Mouse (Mus musculus) megakaryocyte-erythroid progenitor cell, adult 5-6 weeks (primary cell): ENCODE results near the gene Kmt2b. TPM values are rescaled to one million over a fixed set of nuclear protein-coding genes. Genes with fewer than 3 reads are reported as not detected.

Experiments
- total RNA-seq, 2 experiments: library from RNA; stranded (forward) in 1 of 2; stranded (reverse) in 1 of 2; fragments of 200-1000, 215-1000 nt in 1 of 2; fragments of >200 nt in 1 of 2; fragmentation: Nextera tagmentation in 1 of 2; gene quantifications; 2 replicates each; pipeline ENCODE4 v1.2.3; 2014 to 2017

Gene Kmt2b
- total RNA-seq, 2 experiments from 2014 or later: 17.3 to 115 TPM

Other genes starting within 250 kb of the Kmt2b start
Only the 30 nearest of the 31 such genes appear.
- not detected in 2 replicates for gene Lrfn3, start 226.0 kb downstream of the Kmt2b start, total RNA-seq (2014; fragmentation: Nextera tagmentation)
- not detected in 2 replicates for gene Lrfn3, start 226.0 kb downstream of the Kmt2b start, total RNA-seq (2017)
- 19.3 TPM in 1 of 2 replicates, not detected in the other for gene Tyrobp, start 175.0 kb downstream of the Kmt2b start, total RNA-seq (2014; fragmentation: Nextera tagmentation)
- gene Tyrobp, start 175.0 kb downstream of the Kmt2b start, total RNA-seq (2017): 5.1 and 26.6 TPM in 2 replicates
- gene Hcst, start 168.9 kb downstream of the Kmt2b start, total RNA-seq (2014; fragmentation: Nextera tagmentation): 4.3 and 4.4 TPM in 2 replicates
- gene Hcst, start 168.9 kb downstream of the Kmt2b start, total RNA-seq (2017): 3.3 TPM in 1 of 2 replicates, not detected in the other
- 0.89 and 9.0 TPM in 2 replicates for gene Nfkbid, start 167.0 kb downstream of the Kmt2b start, total RNA-seq (2014; fragmentation: Nextera tagmentation)
- 0.80 and 3.1 TPM in 2 replicates for gene Nfkbid, start 167.0 kb downstream of the Kmt2b start, total RNA-seq (2017)
- gene Aplp1, start 143.2 kb downstream of the Kmt2b start, total RNA-seq (2014; fragmentation: Nextera tagmentation): not detected in 2 replicates
- gene Aplp1, start 143.2 kb downstream of the Kmt2b start, total RNA-seq (2017): not detected in 2 replicates
- not detected in 2 replicates for gene Kirrel2, start 131.0 kb downstream of the Kmt2b start, total RNA-seq (2014; fragmentation: Nextera tagmentation)
- gene Kirrel2, start 131.0 kb downstream of the Kmt2b start, total RNA-seq (2017): not detected in 2 replicates
- gene Nphs1, start 130.4 kb downstream of the Kmt2b start, total RNA-seq (2014; fragmentation: Nextera tagmentation): 1.7 TPM in 1 of 2 replicates, not detected in the other
- gene Nphs1, start 130.4 kb downstream of the Kmt2b start, total RNA-seq (2017): 1.9 TPM in 1 of 2 replicates, not detected in the other
- not detected in 2 replicates for gene Prodh2, start 95.1 kb downstream of the Kmt2b start, total RNA-seq (2014; fragmentation: Nextera tagmentation)
- gene Prodh2, start 95.1 kb downstream of the Kmt2b start, total RNA-seq (2017): not detected in 2 replicates
- gene Arhgap33, start 53.7 kb downstream of the Kmt2b start, total RNA-seq (2014; fragmentation: Nextera tagmentation): 32.6 and 47.6 TPM in 2 replicates
- 4.6 and 15.1 TPM in 2 replicates for gene Arhgap33, start 53.7 kb downstream of the Kmt2b start, total RNA-seq (2017)
- 20.8 and 25.3 TPM in 2 replicates for gene Hspb6, start 36.5 kb downstream of the Kmt2b start, total RNA-seq (2014; fragmentation: Nextera tagmentation)
- gene Hspb6, start 36.5 kb downstream of the Kmt2b start, total RNA-seq (2017): 1.2 and 8.1 TPM in 2 replicates
- gene Proser3, start 36.4 kb downstream of the Kmt2b start, total RNA-seq (2014; fragmentation: Nextera tagmentation): 16.2 and 17.9 TPM in 2 replicates
- 3.5 and 5.3 TPM in 2 replicates for gene Proser3, start 36.4 kb downstream of the Kmt2b start, total RNA-seq (2017)
- 45.8 and 61.6 TPM in 2 replicates for gene Lin37, start 28.9 kb downstream of the Kmt2b start, total RNA-seq (2014; fragmentation: Nextera tagmentation)
- gene Lin37, start 28.9 kb downstream of the Kmt2b start, total RNA-seq (2017): 13.8 and 28.6 TPM in 2 replicates
- gene U2af1l4, start 25.4 kb downstream of the Kmt2b start, total RNA-seq (2014; fragmentation: Nextera tagmentation): 29.4 and 34.6 TPM in 2 replicates
- gene U2af1l4, start 25.4 kb downstream of the Kmt2b start, total RNA-seq (2017): 79.6 and 83.0 TPM in 2 replicates
- 5.3 and 14.0 TPM in 2 replicates for gene Gm49396, start 25.4 kb downstream of the Kmt2b start, total RNA-seq (2014; fragmentation: Nextera tagmentation)
- gene Gm49396, start 25.4 kb downstream of the Kmt2b start, total RNA-seq (2017): 1.5 and 7.0 TPM in 2 replicates
- 150 and 174 TPM in 2 replicates for gene Psenen, start 25.1 kb downstream of the Kmt2b start, total RNA-seq (2014; fragmentation: Nextera tagmentation)
- gene Psenen, start 25.1 kb downstream of the Kmt2b start, total RNA-seq (2017): 99.1 and 117 TPM in 2 replicates
- 3.7 and 11.3 TPM in 2 replicates for gene Igflr1, start 23.3 kb downstream of the Kmt2b start, total RNA-seq (2014; fragmentation: Nextera tagmentation)
- not detected in 2 replicates for gene Igflr1, start 23.3 kb downstream of the Kmt2b start, total RNA-seq (2017)
- not detected in 2 replicates for gene Zbtb32, start 10.2 kb upstream of the Kmt2b start, total RNA-seq (2014; fragmentation: Nextera tagmentation)
- not detected in 2 replicates for gene Zbtb32, start 10.2 kb upstream of the Kmt2b start, total RNA-seq (2017)
- 0.83 TPM in 1 of 2 replicates, not detected in the other for gene Upk1a, start 24.1 kb upstream of the Kmt2b start, total RNA-seq (2014; fragmentation: Nextera tagmentation)
- 0.99 TPM in 1 of 2 replicates, not detected in the other for gene Upk1a, start 24.1 kb upstream of the Kmt2b start, total RNA-seq (2017)
- 569 and 755 TPM in 2 replicates for gene Cox6b1, start 37.4 kb upstream of the Kmt2b start, total RNA-seq (2014; fragmentation: Nextera tagmentation)
- gene Cox6b1, start 37.4 kb upstream of the Kmt2b start, total RNA-seq (2017): 427 and 665 TPM in 2 replicates
- gene Etv2, start 47.1 kb upstream of the Kmt2b start, total RNA-seq (2014; fragmentation: Nextera tagmentation): not detected in 2 replicates
- gene Etv2, start 47.1 kb upstream of the Kmt2b start, total RNA-seq (2017): not detected in 2 replicates
- gene Rbm42, start 61.6 kb upstream of the Kmt2b start, total RNA-seq (2014; fragmentation: Nextera tagmentation): 48.3 and 48.6 TPM in 2 replicates
- gene Rbm42, start 61.6 kb upstream of the Kmt2b start, total RNA-seq (2017): 29.1 and 53.0 TPM in 2 replicates
- gene Haus5, start 76.3 kb upstream of the Kmt2b start, total RNA-seq (2014; fragmentation: Nextera tagmentation): 32.4 and 43.6 TPM in 2 replicates
- 17.4 and 24.7 TPM in 2 replicates for gene Haus5, start 76.3 kb upstream of the Kmt2b start, total RNA-seq (2017)
- gene Pmis2, start 82.9 kb upstream of the Kmt2b start, total RNA-seq (2014; fragmentation: Nextera tagmentation): not detected in 2 replicates
- gene Pmis2, start 82.9 kb upstream of the Kmt2b start, total RNA-seq (2017): not detected in 2 replicates
- gene 2200002J24Rik, start 110.2 kb upstream of the Kmt2b start, total RNA-seq (2014; fragmentation: Nextera tagmentation): not detected in 2 replicates
- gene 2200002J24Rik, start 110.2 kb upstream of the Kmt2b start, total RNA-seq (2017): not detected in 2 replicates
- gene Atp4a, start 123.5 kb upstream of the Kmt2b start, total RNA-seq (2014; fragmentation: Nextera tagmentation): 11.2 and 16.0 TPM in 2 replicates
- 1.4 and 2.9 TPM in 2 replicates for gene Atp4a, start 123.5 kb upstream of the Kmt2b start, total RNA-seq (2017)
- gene Tmem147, start 140.8 kb upstream of the Kmt2b start, total RNA-seq (2014; fragmentation: Nextera tagmentation): 285 and 294 TPM in 2 replicates
- 59.7 and 85.5 TPM in 2 replicates for gene Tmem147, start 140.8 kb upstream of the Kmt2b start, total RNA-seq (2017)
- gene Gapdhs, start 155.0 kb upstream of the Kmt2b start, total RNA-seq (2014; fragmentation: Nextera tagmentation): not detected in 2 replicates
- gene Gapdhs, start 155.0 kb upstream of the Kmt2b start, total RNA-seq (2017): not detected in 2 replicates
- 3.3 and 4.5 TPM in 2 replicates for gene Sbsn, start 162.7 kb upstream of the Kmt2b start, total RNA-seq (2014; fragmentation: Nextera tagmentation)
- 2.7 and 11.6 TPM in 2 replicates for gene Sbsn, start 162.7 kb upstream of the Kmt2b start, total RNA-seq (2017)
- gene Dmkn, start 175.0 kb upstream of the Kmt2b start, total RNA-seq (2014; fragmentation: Nextera tagmentation): not detected in 2 replicates
- not detected in 2 replicates for gene Dmkn, start 175.0 kb upstream of the Kmt2b start, total RNA-seq (2017)
- not detected in 2 replicates for gene Krtdap, start 199.2 kb upstream of the Kmt2b start, total RNA-seq (2014; fragmentation: Nextera tagmentation)
- gene Krtdap, start 199.2 kb upstream of the Kmt2b start, total RNA-seq (2017): not detected in 2 replicates